Mouse (Mus musculus) forebrain, embryonic 15.5 days (tissue): ENCODE results near the gene Alcam. TPM values are rescaled to one million over a fixed set of nuclear protein-coding genes. Genes with fewer than 3 reads are reported as not detected.
A peak's percentile ranks its signal among the peaks of the same experiment; 100 is the strongest.

Source experiments
- ATAC-seq: fragments of 200-750 bp; cut with Nextera tagmentation; replicated peaks from 2 replicates; pipeline ENCODE4 v1.8.0; 2017; ENCODE audit warnings: mild to moderate bottlenecking, moderate TSS enrichment, moderate library complexity
- H3K27ac ChIP-seq: fragments of 300-500 bp; sonication (generic); replicated peaks from 2 replicates; pipeline ENCODE4 v1.5.1; 2015; ENCODE audit warnings: mild to moderate bottlenecking, inconsistent platforms
- H3K27me3 ChIP-seq: fragments of 300-500 bp; sonication (generic); 2 replicates; pipeline ENCODE4 v1.6.1; 2015; ENCODE audit warnings: inconsistent platforms
- H3K36me3 ChIP-seq: fragments of 300-500 bp; sonication (generic); 2 replicates; pipeline ENCODE4 v1.6.1; 2015; ENCODE audit warnings: mild to moderate bottlenecking, inconsistent platforms
- H3K4me1 ChIP-seq: fragments of 300-500 bp; sonication (generic); 2 replicates; pipeline ENCODE4 v1.6.1; 2015; ENCODE audit warnings: inconsistent platforms
- H3K4me2 ChIP-seq: fragments of 300-500 bp; sonication (generic); replicated peaks from 2 replicates; pipeline ENCODE4 v1.6.1; 2015; ENCODE audit warnings: mild to moderate bottlenecking, inconsistent platforms
- H3K4me3 ChIP-seq: fragments of 300-500 bp; sonication (generic); 2 replicates; pipeline ENCODE4 v1.5.1; 2015; ENCODE audit warnings: mild to moderate bottlenecking, inconsistent platforms
- H3K9ac ChIP-seq: fragments of 300-500 bp; sonication (generic); replicated peaks from 2 replicates; pipeline ENCODE4 v1.6.1; 2015; ENCODE audit warnings: mild to moderate bottlenecking, inconsistent platforms
- H3K9me3 ChIP-seq: fragments of 300-500 bp; sonication (generic); 2 replicates; pipeline ENCODE4 v1.6.1; 2016; ENCODE audit warnings: inconsistent platforms
- WGBS: fragments of 180-500 bp; shearing (Covaris S2); methylation state at CpG from one replicate; pipeline ENCODE4 v1.1.7; 2015; ENCODE audit warnings: mixed read lengths; 5-methylcytosine and 5-hydroxymethylcytosine counted together
- polyA plus RNA-seq: library from polyadenylated mRNA; unstranded; fragments of >200 nt; fragmentation: Nextera tagmentation; extraction: Ambion mirVana; gene quantifications from 2 replicates; pipeline ENCODE4 v1.2.1, GENCODE M21; 2015

Alcam gene
- polyA plus RNA-seq, 1 experiment from 2014 or later: 22.5 TPM

DNA sequence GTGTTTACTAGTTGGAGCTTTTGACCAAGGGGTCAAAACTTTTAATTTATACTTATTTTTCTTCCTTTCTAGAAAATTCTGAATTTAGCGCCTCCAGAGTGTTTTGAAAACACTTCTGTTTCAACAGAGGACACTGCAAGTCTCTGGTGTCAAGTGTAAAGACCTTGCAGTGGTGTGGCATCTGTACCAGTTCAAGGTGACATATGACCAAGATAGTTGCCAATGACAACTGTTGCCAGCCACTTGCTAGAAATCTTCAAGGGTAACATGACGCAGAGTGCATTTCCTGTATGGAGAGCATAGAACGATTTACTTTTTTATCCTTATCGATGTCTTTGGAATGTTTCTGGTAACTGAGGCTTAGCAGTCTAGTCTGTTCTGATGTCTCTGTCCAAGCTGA lies 119.8 kb downstream of the Alcam start:
- no peak for ATAC-seq
- 93% methylated on average over 4 of the region's 4 CpGs for WGBS
- Histone ChIP-seq H3K9me3 (no peaks in the 10 kb centered on the region), H3K4me2 (no peak overlapping the region), H3K4me3 (no peak overlapping the region), H3K36me3 (no peaks in the 10 kb centered on the region), H3K9ac (no peak overlapping the region), H3K4me1 (no peaks in the 10 kb centered on the region), H3K27me3 (no peaks in the 10 kb centered on the region), H3K27ac (no peak overlapping the region)

DNA sequence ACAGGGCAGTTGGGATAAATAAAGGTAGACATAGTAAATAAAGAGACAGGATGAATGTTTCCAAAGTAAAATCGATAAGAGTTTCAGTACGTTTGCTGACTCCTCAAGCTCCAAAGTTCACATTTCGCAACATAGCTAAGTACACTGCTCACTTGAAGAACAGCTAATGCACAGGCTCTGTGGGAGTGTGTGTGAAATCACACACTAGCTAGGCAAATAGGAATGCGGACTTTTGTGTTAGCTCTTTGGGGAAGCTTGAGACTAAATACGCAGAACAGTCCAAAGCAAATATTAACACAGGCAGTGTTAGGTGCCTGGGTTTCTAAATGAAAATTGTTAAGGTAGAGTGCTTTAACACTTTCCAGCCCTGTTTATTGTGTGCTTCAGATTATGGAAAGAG lies 120.2 kb downstream of the Alcam start:
- H3K4me3 ChIP-seq: no peak overlapping the region
- H3K9ac ChIP-seq: no peak overlapping the region
- no peaks in the 10 kb centered on the region for H3K27me3 ChIP-seq
- WGBS: 81% methylated on average over 5 of the region's 5 CpGs
- H3K27ac ChIP-seq: no peak overlapping the region
- no peaks in the 10 kb centered on the region for H3K9me3 ChIP-seq
- no peaks in the 10 kb centered on the region for H3K36me3 ChIP-seq
- ATAC-seq: no peak
- no peaks in the 10 kb centered on the region for H3K4me1 ChIP-seq
- H3K4me2 ChIP-seq: no peak overlapping the region

DNA sequence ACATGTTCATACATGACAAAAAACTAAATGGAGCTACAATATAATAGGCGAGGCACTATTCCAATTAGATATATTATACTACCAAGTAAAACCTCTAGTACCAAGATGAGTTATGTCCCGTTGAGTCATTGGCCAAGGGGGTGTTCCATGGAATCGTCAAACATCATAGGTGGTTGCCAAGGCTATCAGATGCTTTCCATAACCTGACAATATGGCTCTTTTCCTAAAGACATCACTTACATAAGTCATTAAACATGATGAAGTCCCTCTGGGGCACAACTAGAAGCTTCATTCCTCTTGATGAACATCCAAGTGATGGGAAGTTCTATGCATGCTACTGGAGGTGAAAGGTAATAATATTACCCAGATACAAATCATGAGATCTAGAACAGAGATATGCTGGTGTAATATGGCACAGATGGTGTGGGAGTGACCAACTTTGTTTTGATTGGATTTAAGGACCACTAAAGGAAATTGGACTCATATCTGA lies 122.5 kb downstream of the Alcam start:
- H3K36me3 ChIP-seq: no peaks in the 10 kb centered on the region
- H3K4me1 ChIP-seq: no peaks in the 10 kb centered on the region
- H3K4me2 ChIP-seq: no peak overlapping the region
- H3K27me3 ChIP-seq: no peaks in the 10 kb centered on the region
- H3K9me3 ChIP-seq: no peaks in the 10 kb centered on the region
- H3K4me3 ChIP-seq: no peak overlapping the region
- H3K27ac ChIP-seq: no peak overlapping the region
- WGBS: 93% methylated on average over 3 of the region's 3 CpGs
- no peak overlapping the region for H3K9ac ChIP-seq
- no peak for ATAC-seq

DNA sequence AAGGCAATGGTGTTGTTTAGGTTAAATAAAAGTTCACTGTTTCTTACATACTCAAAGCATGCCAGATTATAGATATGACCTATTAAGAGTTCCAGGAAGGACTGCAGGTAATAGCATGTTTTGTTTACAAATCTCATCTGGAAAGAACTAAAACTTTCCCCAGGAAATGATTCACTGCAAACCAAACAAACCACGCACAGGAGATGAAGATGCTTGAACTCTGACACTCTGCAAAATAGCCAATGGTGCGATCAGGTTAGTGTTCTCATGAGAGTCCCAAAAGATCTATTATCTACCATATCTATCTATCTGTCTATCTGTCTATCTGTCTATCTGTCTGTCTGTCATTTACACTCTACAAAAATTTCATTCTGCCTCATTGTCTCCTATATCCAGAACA lies 124.5 kb downstream of the Alcam start:
- H3K27ac ChIP-seq: no peak overlapping the region
- H3K4me3 ChIP-seq: no peak overlapping the region
- 90% methylated on average over 2 of the region's 2 CpGs for WGBS
- no peaks in the 10 kb centered on the region for H3K36me3 ChIP-seq
- no peak for ATAC-seq
- no peaks in the 10 kb centered on the region for H3K9me3 ChIP-seq
- H3K27me3 ChIP-seq: no peaks in the 10 kb centered on the region
- H3K4me2 ChIP-seq: no peak overlapping the region
- no peak overlapping the region for H3K9ac ChIP-seq
- no peaks in the 10 kb centered on the region for H3K4me1 ChIP-seq

DNA sequence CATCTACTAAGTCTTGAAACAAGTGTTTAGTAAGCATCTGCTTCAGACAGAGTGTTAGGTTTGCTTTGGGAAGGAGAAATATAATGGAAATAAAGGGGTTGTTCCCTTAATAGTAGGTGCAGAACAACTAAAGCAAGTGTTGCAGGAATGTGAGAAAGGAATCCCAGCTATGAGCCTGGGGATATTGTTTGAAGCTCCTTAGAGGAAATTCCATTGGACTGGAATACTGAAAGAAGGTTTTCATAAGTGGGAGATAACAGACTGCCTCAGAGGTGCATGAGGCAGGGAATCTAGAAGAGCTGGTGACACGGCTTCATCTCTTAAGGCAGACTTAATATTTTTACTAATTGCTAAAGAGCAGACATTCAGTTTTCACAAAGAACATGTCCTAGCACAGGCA lies 134.6 kb downstream of the Alcam start:
- 68% methylated on average over 1 of the region's 1 CpGs for WGBS
- no peaks in the 10 kb centered on the region for H3K27me3 ChIP-seq
- H3K4me2 ChIP-seq: no peak overlapping the region
- ATAC-seq: no peak
- H3K36me3 ChIP-seq: no peaks in the 10 kb centered on the region
- no peak overlapping the region for H3K4me3 ChIP-seq
- no peak overlapping the region for H3K27ac ChIP-seq
- no peak overlapping the region for H3K9ac ChIP-seq
- H3K4me1 ChIP-seq: no peaks in the 10 kb centered on the region
- H3K9me3 ChIP-seq: no peaks in the 10 kb centered on the region

DNA sequence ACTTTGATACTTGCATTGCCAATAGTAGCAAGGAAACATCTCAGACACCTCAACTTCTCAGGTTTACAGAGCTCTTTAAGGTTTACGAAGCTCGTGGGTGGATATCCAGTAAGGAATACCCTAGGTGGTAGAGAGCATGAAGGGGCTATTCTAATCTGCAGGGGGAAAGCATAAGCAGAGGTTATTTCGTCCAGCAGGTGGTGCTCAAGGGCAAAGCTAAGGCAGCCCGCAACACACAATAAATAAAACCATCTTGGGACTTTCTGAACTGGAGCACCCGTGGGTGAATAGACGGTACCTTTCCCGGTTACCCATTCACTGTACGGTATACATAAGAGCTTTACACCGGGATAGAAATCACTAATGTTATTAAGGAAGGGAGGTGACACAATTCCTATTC lies 142.8 kb downstream of the Alcam start:
- Histone ChIP-seq H3K27ac (no peak overlapping the region), H3K4me1 (0 out of 2 replicates have a peak, but pooled peaks cover 5% of the 10 kb centered on the region), H3K4me2 (peak overlapping the region; percentile 22; the same call in 1 of the 2 replicates), H3K9ac (no peak overlapping the region), H3K4me3 (no peak overlapping the region), H3K36me3 (no peaks in the 10 kb centered on the region), H3K9me3 (no peaks in the 10 kb centered on the region), H3K27me3 (no peaks in the 10 kb centered on the region)
- ATAC-seq: peak; percentile 87
- 16% methylated on average over 9 of the region's 9 CpGs for WGBS

DNA sequence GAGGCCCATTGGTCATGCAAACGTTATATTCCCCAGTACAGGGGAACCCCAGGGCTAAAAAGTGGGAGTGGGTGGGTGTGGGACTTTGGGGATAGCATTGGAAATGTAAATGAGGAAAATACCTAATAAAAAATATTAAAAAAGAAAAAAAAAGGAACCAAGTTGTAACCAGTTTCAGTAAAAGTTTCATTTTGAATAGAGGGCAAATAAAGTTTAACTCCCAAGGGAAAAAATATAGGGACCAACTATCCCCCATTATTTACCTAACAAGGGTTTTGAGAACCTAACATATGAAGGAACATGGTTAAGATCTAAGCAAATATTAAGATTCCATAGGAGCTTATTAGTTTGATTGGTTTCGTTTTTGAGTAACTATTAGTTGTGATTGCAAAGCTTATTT lies 146.9 kb downstream of the Alcam start:
- H3K27ac ChIP-seq: no peak overlapping the region
- no peaks in the 10 kb centered on the region for H3K9me3 ChIP-seq
- H3K4me2 ChIP-seq: no peak overlapping the region
- peaks cover 14% of the 10 kb centered on the region; the same call in 1 of the 2 replicates for H3K4me1 ChIP-seq
- no peaks in the 10 kb centered on the region for H3K36me3 ChIP-seq
- no peak for ATAC-seq
- H3K4me3 ChIP-seq: no peak overlapping the region
- no peaks in the 10 kb centered on the region for H3K27me3 ChIP-seq
- WGBS: 84% methylated on average over 2 of the region's 2 CpGs
- no peak overlapping the region for H3K9ac ChIP-seq

DNA sequence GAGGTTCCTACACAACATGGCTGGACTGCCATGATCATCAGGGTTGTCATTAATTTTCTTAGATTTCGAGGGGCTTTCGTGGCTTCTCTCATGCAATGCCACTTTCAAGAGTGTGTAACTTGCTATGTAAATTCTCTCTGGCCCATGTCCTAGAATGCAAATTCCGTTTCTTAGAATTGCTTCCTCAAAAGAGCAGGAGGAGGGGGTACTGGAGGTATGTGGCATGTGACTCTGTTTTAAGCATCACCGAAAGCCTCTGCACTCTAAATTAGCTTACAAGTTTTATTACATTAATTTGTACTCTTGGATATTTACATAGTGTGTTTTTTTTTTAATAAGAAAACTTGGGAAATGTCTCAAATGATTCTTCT lies 150.4 kb downstream of the Alcam start:
- 33% methylated on average over 4 of the region's 4 CpGs for WGBS
- Histone ChIP-seq H3K4me3 (no peak overlapping the region), H3K36me3 (no peaks in the 10 kb centered on the region), H3K9ac (no peak overlapping the region), H3K9me3 (no peaks in the 10 kb centered on the region), H3K27ac (peak overlapping the region; percentile 52; the same call in 1 of the 2 replicates), H3K27me3 (no peaks in the 10 kb centered on the region), H3K4me1 (peaks cover 10% of the 10 kb centered on the region; the same call in 1 of the 2 replicates), H3K4me2 (no peak overlapping the region)
- ATAC-seq: peak; percentile 89

DNA sequence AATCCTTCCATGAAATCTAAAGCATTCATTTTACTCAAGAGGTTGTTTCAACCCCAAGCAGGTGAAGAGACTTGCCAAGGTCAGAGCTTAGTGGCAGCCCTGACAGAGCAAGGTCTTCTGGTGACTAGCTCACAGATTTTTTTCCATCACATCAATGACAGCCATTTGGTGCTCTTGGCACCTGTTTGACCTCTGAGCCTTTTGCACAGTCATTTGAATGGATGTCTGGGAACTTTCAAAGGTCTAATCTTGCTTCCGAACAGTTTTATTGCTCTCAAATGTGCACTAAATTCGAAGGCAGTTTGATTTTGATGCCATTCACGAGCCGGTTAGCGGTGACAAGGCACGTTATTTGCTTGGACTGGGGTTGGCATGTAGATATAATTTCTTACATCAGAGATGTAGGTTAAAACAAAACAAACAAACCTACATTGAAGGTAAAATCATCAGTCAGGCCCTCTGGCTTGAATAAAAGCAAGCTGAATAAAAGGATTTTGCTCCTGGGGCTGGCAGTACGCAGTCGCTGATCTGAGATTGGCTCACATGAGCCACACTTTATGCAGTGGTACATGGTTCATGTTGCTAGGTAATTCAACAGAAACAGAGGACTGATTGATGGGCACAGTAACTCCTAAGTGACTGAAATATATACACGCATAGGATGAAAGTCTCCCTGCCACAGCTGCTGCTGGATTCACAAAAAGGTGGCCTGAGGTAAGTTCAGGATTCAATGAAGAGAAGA lies 150.9 kb downstream of the Alcam start:
- no peak overlapping the region for H3K4me3 ChIP-seq
- no peak overlapping the region for H3K4me2 ChIP-seq
- no peaks in the 10 kb centered on the region for H3K9me3 ChIP-seq
- H3K4me1 ChIP-seq: peaks cover 10% of the 10 kb centered on the region; the same call in 1 of the 2 replicates
- H3K27ac ChIP-seq: peak overlapping the region; percentile 52; the same call in 1 of the 2 replicates
- H3K27me3 ChIP-seq: no peaks in the 10 kb centered on the region
- no peak overlapping the region for H3K9ac ChIP-seq
- ATAC-seq: peak; percentile 86
- 55% methylated on average over 9 of the region's 9 CpGs for WGBS
- H3K36me3 ChIP-seq: no peaks in the 10 kb centered on the region

DNA sequence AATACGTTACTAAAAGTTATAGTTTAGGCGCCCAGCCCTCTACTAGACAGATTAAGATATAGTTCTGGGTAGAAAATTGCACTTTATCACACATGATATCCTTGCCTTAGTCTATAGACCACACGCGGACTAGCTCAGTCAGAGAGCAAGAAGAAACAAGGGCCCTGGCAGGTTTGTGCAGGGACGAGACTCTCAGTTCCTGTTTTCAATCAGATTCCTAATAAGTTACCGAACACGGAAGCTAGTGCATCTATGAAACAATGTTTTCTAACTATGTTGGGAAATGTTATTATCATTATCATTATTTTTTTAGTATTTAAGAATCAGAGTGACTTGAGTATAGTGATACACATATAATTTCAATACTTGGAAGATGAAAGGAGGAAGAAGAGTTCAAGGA lies 152.1 kb downstream of the Alcam start:
- ATAC-seq: no peak
- Histone ChIP-seq H3K27ac (no peak overlapping the region), H3K9ac (no peak overlapping the region), H3K4me1 (peaks cover 10% of the 10 kb centered on the region; the same call in 1 of the 2 replicates), H3K27me3 (no peaks in the 10 kb centered on the region), H3K4me2 (no peak overlapping the region), H3K36me3 (no peaks in the 10 kb centered on the region), H3K9me3 (no peaks in the 10 kb centered on the region), H3K4me3 (no peak overlapping the region)
- WGBS: 95% methylated on average over 7 of the region's 7 CpGs

DNA sequence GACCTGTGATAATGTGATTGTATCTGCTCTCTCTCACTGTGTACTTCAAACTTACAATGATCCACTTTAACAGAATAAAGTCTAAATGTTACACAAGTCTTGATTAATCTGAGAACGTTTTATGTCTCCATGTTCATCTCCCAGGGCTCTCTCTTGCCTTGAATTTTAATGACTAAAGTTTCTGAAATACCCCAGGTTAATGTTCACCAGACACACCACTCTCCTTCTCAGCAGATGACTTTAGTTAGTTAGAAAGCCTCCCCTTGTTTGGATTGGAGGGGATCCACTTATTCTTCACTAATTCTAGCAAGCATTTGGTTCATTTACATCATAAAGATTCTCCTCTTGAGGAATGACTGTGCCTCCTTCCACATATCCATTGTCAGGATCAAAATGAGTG lies 157.5 kb downstream of the Alcam start:
- no peak for ATAC-seq
- Histone ChIP-seq H3K36me3 (no peaks in the 10 kb centered on the region), H3K4me2 (no peak overlapping the region), H3K27me3 (no peaks in the 10 kb centered on the region), H3K27ac (no peak overlapping the region), H3K4me3 (no peak overlapping the region), H3K4me1 (no peaks in the 10 kb centered on the region), H3K9me3 (no peaks in the 10 kb centered on the region), H3K9ac (no peak overlapping the region)
- WGBS: 34% methylated on average over 1 of the region's 1 CpGs

DNA sequence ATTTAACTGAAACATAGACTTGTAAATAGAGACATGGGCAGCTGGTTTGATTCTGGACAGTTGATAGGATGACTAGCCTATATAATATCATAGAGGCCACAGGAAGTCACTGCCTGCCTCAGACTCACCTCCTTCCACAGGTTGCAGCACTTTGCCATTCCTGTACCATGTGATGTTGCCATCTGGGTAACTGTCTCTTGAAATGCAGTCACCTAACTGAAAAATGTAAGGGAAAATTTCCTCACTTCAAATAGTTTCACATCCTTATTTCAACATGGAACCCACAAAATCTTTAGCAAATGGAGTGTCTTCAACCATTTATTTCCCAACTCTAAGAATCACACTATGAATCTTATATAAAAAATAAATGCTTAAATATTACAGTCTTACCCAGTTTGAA lies 158.3 kb downstream of the Alcam start:
- H3K9me3 ChIP-seq: no peaks in the 10 kb centered on the region
- H3K36me3 ChIP-seq: no peaks in the 10 kb centered on the region
- ATAC-seq: no peak
- H3K4me2 ChIP-seq: no peak overlapping the region
- no peak overlapping the region for H3K9ac ChIP-seq
- no peak overlapping the region for H3K27ac ChIP-seq
- H3K4me1 ChIP-seq: no peaks in the 10 kb centered on the region
- H3K4me3 ChIP-seq: no peak overlapping the region
- H3K27me3 ChIP-seq: no peaks in the 10 kb centered on the region
